Mouse (Mus musculus) layer of hippocampus, postnatal 36 days (tissue): Measurements from ENCODE around the gene Fdx1. TPM values are rescaled to one million over a fixed set of nuclear protein-coding genes. Genes with fewer than 3 reads are reported as not detected.

Experiments
- DNase-seq, 2 experiments: peaks; one replicate each; pipeline ENCODE4 v3.0.0; 2022
- total RNA-seq, 2 experiments: library from RNA; stranded (reverse); gene quantifications; 2 replicates each; pipeline ENCODE4 v1.2.3; 2021

The Fdx1 gene
- total RNA-seq, result 10 to 100 TPM; 19.4 to 21.2 TPM

- peak; percentile 59 to 64 for DNase-seq
These were observed at the start of gene Fdx1 for GRCm38 (mm10) chr9:51962975-51963701. Fdx1 (minus strand) TSS chr9:51963556.

GRCm38 (mm10) chr9:52012781-52013436 lies 49.6 kb upstream of the Fdx1 start:
- DNase-seq, result no peak

DNA sequence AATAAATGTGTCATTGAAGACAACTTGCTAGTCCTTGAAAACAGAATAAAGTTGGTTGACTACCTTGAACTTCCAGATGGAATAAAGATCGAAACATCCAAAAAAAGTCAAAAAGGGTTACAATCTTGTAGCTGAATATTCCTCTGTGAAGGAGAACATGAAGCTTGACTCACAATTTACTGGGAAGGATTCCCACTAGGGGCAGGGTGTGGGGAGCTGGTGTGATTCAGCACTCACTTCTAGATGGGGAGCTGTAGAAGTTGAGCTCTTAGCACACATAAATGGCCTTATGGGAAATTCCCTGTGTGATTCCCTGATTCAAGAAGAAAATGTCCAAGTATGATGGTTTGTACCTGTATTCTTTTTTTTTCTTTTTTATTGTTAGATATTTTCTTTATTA lies 49.0 kb upstream of the Fdx1 start:
- no peak for DNase-seq

GRCm38 (mm10) chr9:52008511-52008910 lies 45.2 kb upstream of the Fdx1 start:
- no peak for DNase-seq

GRCm38 (mm10) chr9:52007341-52007740 lies 44.0 kb upstream of the Fdx1 start:
- DNase-seq, result no peak

GRCm38 (mm10) chr9:52003501-52003900 lies 40.1 kb upstream of the Fdx1 start:
- no peak for DNase-seq

DNA sequence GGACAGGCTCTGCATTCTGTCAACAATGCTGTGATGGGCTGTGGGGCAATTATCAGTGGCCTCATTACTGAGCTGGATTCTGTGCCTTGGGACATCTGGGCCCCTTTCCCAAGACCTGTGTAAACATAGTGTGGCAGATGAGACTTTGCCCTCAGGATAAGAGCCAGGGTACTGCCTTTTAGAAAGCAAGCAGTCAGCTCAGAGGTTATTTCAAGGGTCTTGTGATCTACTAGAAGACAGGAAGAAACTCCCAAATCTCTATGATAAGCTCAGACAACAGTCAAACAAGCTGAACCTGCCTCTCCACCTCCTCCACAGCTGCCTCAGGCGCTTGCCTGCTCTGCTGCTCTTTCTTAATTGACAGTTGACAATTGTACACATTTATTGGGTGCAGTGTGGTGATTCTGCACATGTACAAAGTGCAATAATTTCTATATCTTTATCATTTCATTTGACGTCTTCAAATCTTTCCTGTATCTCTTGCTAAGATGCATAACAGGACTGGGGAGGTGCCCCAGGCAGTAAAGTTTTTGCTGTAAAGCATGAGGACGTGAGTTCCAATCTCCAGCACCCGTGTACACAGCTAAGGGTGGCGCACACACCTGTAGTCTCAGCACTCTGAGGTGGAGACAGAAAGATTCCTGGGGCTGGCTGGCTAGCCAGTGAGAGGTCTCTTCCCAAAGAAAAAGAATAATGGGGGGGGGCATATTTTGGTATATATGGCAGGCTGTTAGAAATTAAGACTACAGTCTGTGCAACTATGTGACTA lies 32.2 kb upstream of the Fdx1 start:
- no peak for DNase-seq

DNA sequence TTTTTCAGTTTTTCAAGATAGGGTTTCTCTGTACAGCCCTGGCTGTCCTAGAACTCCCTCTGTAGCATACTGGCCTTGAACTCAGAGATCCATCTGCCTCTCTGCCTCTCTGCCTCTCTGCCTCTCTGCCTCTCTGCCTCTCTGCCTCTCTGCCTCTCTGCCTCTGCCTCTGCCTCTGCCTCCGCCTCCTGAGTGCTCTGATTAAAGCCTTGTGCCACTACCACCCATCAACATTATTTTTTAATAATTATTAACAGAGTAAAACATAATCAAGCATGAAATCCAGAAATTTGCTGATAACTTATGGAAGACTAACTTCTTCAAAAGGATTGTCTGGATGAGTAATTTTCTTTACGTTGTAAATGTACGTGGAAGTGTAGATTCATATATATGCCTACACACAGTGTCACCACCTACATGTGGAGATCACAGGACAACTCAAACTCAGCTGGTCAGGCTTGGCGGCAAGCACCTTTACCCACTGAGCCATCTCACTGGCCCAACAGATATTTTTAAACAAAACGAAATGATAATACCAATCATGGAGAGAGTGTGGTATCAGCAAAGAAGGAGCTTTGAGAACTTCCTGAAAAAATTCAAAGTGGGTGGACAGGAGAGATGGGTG lies 31.4 kb upstream of the Fdx1 start:
- DNase-seq, result no peak

GRCm38 (mm10) chr9:51993486-51994275 lies 30.3 kb upstream of the Fdx1 start:
- no peak for DNase-seq

DNA sequence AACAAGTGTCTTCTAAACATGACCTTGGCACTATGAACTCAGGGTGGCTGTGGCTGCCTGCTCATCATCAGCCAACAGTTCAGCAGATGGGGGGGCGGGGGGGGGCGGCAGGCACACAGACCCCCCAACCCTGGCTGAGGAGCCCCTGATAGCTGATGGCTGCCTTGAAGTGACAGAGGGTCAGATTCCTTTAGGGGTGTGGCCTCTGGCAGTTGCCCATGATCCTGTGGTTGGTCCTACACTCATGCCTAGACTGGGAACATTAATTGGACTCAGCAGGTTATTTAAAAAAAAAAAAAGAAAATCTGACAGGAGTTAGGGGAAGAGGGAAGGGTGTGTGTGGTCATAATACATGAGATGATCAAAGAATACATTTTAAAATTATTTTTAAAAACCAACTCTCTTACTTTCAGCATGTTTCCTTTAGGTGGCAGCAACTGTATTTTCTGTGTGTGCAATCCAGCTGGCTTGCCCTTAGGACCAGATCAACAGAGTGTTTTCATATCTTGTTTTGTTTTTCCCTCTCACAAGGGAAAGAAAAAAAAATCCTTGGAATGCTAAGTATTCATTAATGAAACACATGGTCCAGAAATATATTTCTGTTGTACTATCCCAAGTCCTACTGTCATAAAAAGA lies 28.0 kb upstream of the Fdx1 start:
- no peak for DNase-seq

GRCm38 (mm10) chr9:51990828-51991227 lies 27.5 kb upstream of the Fdx1 start:
- no peak for DNase-seq

DNA sequence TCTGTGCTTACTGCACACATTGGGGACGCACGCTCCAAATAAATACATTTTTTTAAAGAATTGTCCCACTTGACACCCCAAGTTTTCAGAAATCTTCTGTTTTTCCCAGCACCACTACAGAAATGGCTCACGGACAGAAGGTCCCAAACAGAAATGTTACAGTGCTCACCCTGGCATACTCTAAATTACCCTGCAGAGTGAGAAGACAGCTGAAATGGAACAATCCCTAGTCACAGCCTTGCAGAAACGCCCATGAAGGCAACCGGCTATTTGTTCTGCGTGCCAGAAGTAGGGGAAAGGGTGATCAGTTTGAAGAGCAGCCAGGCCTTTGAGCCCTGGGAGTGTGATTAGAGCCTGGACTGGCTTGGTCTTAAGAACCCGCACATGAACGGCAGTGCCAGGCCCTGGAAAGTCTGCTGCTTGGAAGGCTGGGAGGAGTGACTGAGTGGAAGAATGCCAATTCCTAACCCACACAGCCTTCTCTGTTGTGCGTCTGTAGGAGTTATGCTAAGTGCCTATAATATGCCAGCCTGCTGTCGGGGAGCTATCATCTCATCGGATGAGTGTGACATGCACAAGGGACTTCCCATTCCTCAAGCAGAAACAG lies 22.2 kb upstream of the Fdx1 start:
- DNase-seq, result peak; percentile 56 to 66

- DNase-seq, result no peak
These were observed 17.8 kb upstream of the Fdx1 start for GRCm38 (mm10) chr9:51981131-51981530.

GRCm38 (mm10) chr9:51979301-51979700 lies 15.9 kb upstream of the Fdx1 start:
- no peak for DNase-seq

DNA sequence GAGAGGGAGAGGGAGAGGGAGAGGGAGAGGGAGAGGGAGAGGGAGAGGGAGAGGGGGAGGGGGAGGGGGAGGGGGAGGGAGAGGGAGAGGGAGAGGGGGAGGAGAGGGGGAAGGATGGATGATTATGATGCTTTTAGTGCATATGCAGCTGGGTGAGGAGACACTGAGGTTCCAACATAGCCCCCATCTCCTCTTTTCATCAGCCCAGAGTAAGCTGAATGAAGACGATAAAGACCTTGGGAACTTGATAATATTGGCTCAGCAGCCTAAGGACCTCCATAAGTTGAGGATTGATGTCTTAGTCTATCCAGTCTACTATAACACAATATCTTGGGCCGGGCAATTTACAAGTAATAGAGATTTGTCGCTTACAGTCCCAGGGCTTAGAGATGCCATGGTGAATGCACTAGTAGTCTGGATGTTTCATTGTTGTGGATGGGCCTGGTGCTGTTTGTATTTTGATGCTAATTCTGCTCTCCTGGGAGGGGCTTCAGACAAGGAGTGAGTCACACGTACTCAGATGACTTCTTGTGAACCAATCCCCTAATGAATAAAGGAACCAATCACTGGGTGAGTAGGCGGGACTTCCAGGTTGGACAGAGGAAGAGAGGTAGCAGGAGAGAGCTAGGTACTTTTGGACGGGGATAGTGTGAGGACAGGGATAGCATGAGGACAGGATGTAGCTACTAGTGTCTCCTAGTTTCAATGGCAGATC lies 15.3 kb upstream of the Fdx1 start:
- no peak for DNase-seq

- DNase-seq, result peak; percentile 74 to 76
These were observed 14.2 kb upstream of the Fdx1 start for GRCm38 (mm10) chr9:51977439-51978000.

DNA sequence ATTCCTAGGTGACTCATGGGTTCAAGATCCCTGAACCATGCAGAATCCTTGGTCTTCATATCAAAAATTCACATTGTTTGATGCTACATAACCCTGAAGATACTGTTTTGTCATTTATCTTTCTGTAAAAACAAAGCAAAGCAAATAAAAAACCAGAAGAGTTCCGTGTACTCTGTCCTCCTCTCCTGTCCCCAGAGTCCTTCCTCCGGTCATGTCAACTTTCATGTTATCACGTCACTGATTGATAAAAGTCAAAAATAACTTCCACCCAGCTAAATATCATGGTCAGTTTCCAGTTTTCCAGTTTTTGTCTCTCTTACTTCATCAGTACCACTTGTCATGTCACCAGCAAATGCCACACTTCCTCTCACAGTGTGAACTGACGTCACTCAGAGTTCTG lies 11.5 kb upstream of the Fdx1 start:
- no peak for DNase-seq

- DNase-seq, result no peak
These were observed 10.5 kb upstream of the Fdx1 start for GRCm38 (mm10) chr9:51973846-51974245.

GRCm38 (mm10) chr9:51966373-51966772 lies 3.0 kb upstream of the Fdx1 start:
- no peak for DNase-seq

- DNase-seq, result no peak
These were observed 754 bp upstream of the Fdx1 start for GRCm38 (mm10) chr9:51964110-51964509.
